Mouse (Mus musculus): ENCODE data around the gene Mgll.

GRCm38 (mm10) chr6:88850034-88850433, 125.8 kb downstream of the Mgll start:
- no peak for TF ChIP-seq CTCF (IDR thresholded peaks at IDR 0.05; ENCODE audit: control insufficient read depth, insufficient read depth, low read length)
- no peak for TF ChIP-seq POLR2A (IDR thresholded peaks at IDR 0.05; ENCODE audit: borderline replicate concordance, control insufficient read depth, low read depth, low read length)
